Mouse (Mus musculus): ENCODE results near the gene Gm17455.

Gene Gm17455

DNA sequence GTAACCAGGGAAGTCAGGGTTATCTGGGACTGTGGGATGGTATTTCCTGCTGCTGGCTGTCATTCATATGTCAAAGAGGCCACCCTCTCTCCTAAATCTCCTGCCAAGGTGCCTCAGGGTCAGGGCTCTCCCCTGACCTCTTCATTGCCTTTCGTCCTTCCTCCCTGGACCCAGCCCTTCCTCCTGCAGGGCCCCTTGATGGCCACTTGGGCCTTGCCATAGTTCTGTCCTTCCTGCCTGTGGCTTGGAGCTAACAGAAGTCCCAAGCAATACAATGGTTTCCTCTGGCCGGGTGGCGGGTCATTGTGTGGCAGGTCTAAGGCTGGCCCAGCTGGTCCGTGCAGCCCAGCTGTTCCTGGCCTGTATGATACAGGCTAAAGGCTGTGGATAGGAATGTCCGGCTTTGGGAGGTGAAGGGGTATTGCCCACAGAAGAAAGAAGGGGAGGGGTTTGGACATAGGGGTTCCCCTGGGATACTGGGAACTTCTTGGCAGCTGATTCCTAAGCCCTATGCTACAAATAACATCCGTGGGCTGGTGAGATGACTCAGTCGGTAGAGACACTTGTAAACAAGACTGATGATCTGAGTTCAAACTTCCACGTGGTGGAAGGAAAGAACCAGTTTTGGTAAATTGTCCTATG, 25.5 kb upstream of the Gm17455 start:
- DNase-seq = peak; percentile 60 to 71

DNA sequence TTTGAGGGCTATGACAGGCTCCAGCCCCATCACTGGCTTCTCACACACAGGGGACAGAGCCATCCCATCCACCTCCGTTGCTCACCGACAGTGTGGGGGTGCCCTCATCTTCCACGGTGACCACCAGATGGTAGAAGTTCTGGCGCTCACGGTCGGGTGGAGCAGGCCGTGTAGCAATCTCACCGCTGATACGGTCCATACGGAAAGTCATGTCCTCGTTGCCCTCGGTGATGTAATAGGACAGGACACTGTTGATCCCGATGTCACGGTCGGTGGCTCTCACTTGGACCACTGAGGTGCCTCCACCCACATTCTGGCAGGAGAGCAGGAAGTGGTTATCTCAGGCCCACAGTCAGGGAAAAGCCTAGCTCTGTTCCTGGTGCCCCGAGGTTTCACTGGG, 22.8 kb upstream of the Gm17455 start:
- DNase-seq = no peak

DNA sequence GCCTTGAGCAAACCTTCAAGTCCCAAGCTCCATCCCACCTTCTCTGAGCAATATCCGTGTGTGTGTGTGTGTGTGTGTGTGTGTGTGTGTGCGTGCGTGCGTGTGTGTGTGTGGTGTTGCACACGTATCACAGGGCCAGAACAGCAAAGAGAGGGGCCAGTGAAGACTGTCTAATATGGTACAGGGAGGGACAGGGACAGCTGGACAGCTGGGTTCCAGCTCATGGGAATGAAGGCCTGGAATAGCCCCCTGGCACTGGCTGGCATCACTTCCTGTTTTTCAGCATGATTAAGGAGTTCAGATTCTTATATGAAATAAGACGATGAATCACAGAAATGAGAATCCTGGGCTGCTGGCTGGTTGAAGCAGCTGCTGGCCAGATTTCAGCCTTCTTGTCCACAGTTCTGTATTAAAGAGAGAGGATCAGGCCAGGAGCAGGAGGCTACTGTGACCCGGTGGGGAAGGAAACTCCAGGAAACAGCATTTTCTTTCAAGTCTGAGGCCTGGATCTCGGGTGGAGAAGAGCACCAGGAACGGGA, 20.0 kb upstream of the Gm17455 start:
- no peak for DNase-seq

DNA sequence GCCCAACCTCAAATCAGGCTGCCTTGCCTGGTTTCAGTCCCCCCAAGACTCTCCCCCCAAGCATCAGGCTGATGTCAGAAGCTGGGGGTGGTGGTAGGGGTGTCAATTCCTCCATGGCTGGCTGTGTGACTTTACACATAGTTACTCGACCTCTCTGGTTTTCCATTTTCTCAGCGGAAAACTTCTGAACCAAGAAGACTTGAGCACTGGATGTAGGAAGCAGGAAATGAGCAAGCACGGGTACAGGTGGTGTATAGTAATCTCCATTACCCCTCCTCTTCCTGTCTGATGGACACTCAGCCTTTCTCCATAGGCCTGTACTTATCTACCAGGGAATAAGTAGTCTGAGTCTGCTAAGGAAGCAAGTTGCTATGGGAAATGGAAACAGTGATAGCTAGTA, 19.3 kb upstream of the Gm17455 start:
- no peak for DNase-seq

DNA sequence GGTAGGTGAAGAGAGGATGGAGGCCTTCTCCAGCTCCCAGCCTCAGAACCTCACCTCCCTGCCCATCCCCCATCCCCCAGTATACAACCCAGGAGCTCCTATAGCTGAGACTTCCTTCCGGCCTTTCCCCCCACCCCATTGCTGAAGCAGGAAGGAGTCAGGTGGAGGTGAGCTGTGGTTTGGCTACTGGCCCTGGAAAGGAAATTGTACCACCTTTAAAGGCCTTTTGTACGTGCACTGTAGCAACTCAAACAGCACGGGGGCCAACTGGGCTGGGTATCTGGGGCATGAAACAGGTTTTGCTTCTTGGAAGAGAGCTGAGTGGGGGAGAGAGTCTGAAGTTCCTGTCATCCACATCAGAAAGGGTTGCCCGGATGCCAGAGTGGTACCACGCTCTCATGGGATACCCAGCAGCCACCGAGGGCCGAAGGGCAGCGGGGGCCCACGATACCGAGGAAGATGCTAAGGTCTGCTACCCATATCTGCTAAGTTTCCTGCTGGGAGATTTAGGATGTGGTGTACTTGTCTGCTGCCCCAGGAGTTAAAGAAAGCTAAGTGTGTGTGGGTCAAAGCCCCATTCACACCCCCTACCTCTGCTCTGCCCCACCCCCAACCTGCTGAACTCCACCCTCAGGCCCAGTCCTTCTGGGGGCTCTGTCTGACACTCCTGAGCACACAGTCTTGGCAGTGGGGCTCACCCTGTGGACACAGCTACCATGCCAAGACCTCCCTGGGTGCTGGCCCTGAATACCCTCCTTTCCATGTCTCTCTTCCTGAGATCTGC, 18.2 kb upstream of the Gm17455 start:
- DNase-seq = no peak

DNA sequence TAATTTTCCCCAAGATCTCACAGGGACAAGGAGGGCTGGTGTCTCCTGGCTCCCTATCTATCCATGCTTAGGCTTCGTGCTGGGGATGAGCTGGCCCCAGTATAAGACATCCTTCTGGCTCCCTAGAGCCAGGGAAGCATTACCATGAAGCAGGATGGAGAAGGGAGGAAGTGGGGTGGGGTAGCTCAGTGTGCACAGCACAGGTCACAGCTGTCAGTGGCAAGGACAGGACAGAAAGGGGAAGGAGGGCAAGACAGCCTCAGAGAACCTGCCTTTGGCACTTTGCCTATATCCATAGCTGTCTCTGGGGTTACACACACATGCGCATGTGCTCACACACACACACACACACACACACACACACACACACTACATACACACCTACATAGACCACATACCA, 11.2 kb upstream of the Gm17455 start:
- no peak for DNase-seq

DNA sequence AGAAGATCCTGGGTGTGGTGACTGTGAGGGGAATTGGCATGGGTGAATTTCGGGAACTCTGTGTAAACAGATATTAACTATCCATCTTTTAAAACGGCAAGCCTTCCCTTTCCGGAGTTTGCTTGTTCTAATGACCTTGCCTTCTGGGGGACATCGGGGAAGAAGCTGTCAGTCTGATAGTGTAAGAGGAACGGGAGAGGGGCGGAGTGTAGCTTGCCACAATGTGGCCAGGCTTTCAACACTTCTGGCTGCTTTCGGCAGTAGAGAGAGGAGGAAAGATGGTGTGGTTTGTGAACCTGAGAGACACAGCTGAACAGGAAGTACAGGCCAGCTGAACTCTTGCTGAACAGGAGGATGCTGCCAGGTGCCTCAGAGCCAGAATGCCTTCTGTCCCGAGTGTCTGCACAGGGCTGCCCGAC, 10.1 kb upstream of the Gm17455 start:
- peak in 1 of 2 experiments; percentile 22 for DNase-seq

DNA sequence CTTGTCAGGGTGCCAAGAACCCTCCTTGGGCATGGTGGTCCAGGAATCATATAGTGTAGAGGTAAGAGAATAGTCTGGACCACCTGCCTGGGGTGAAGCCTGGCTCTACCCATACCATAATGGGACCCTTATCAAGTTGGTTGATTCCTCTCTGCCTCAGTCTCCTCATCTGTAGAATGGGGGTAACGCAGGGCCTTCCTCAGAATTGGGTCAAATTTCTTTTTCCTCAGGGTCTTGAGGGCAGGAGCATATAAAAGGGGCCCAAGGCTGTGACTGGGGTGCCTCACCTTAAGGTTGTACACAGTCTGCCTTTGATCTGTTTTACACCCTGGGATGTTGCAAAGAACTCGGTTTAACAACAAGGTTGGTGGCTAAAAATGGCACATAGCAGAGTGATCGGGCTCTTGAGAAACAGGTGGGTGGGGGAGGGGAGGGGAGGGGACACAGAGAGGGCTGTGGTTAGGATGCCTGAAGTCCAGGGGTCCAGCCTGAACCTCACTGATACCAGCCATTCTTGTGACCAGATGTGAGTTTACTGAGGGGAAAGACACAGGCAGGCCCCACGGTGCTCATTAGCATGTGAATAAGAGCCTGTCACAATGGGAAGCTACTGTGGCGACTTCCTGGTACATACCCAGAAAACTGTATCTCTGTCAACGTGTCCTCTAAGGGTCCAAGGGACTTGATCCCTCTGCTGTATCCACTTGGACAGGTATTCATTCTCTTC, 9.2 kb upstream of the Gm17455 start:
- DNase-seq = no peak

DNA sequence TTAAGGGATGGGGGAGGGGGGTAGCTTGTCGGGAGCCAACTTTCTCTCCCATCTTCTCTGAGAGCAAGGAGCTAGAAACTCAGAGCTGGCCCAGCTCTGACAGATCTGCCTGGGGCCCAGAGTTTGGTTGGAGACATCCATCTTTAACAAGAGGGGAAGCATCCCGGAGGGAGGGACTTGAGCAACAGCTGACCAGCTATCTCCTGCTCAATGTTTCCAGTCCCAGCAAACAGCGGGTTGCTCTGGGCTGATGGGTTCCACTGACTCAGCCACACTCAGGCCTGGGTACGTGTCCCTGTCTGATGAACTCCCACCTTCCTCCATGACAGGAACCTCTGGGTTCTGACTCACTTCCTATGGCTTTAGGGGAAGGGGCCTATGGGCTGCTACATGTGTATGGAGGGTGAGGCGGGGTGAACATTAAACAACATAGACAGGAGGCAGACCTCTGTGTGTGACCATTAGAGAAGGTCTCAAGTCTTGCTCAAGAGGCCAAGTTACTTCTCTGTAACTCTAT, 8.6 kb upstream of the Gm17455 start:
- no peak for DNase-seq

DNA sequence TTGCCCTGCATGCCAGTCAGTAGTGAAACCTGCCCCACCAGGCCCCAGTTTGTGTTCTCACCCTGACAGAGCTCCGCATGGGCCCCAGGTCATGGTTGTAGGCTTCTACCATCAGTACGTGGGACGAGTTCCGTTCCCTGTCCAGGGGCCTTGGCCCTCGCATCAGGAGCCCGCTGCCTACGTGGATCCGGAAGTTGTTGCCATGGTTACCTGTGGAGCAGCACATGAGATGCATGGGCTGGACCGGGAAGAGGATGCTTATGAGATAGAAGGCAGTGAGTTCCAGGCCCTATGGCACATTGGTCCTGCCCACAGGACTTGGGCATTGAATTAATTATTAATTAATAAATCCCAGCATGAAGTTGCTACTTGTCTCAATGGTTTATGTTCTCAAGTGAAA, 7.9 kb upstream of the Gm17455 start:
- no peak for DNase-seq

DNA sequence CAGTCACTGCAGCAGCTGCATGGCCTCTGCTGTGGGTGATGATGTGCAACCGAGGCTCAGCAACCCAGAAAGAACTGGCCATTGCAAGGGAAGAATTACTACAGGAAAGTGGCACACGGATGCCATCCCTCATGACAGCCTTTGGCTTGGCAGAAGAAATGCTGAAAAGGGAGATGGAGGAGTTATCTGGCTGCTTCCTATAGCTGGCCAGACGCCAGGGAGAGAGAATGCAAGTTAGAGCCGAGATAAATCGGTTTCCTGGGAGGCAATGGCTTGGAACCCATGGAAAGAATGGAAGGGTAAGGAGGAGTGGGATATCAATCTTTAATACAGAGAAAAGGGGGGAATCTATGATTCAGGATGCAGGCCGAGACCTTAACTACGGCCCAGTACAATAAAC, 4.6 kb upstream of the Gm17455 start:
- DNase-seq = no peak

DNA sequence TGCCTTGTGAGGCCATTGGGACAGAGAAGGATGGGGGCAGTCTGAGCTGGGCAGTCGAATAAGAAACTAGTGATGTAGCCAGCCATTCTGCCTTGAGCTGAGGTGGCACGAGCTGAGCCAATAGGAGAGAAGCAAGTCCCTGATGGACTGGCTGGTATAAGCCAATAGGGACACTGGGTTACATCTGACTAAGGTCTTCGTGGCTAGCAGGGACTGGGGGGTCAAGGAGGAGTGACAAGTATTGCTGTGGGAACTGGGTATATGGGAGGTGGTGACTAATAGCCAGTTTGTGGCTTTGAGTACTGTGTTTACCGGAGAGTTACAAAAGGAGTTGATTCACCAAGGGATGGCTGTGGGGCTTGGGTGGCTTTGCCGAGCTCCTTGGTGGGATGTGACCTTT, 3.9 kb upstream of the Gm17455 start:
- DNase-seq = no peak

DNA sequence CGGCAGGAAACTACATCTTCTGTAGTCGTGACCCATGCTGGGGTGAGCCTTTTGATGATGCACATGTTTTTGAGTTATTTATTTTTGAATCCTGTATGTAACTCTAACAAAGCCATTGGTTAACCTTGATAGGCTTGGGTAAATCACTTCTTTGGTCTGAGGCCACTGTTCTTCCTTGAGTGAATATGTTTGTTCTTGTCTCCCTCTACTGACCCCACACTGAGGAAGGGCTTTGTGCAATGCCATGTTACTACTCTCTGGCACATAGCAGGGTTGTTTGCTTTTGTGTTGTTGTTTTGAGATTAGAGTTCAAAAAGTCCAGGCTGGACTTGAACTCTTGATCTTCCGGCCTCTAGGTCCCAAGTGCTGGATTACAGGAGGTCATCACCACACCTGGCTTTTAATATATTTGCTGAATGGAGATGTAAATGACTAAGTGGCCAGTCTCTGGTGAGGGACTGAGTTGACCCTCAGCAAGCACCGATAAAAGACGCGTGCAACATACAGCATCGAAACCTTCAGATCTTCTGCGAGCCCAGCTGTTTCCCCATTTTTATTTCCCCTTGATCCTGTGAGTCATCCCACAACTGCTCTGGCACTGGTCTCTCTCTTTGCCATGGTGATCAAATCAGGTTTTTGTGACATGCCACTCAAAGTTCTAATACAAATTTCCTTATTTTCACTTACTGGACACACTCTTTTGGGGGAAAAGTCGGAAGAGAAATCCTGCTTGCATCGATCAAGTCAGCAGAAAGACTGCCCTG, 1.3 kb upstream of the Gm17455 start:
- no peak for DNase-seq

DNA sequence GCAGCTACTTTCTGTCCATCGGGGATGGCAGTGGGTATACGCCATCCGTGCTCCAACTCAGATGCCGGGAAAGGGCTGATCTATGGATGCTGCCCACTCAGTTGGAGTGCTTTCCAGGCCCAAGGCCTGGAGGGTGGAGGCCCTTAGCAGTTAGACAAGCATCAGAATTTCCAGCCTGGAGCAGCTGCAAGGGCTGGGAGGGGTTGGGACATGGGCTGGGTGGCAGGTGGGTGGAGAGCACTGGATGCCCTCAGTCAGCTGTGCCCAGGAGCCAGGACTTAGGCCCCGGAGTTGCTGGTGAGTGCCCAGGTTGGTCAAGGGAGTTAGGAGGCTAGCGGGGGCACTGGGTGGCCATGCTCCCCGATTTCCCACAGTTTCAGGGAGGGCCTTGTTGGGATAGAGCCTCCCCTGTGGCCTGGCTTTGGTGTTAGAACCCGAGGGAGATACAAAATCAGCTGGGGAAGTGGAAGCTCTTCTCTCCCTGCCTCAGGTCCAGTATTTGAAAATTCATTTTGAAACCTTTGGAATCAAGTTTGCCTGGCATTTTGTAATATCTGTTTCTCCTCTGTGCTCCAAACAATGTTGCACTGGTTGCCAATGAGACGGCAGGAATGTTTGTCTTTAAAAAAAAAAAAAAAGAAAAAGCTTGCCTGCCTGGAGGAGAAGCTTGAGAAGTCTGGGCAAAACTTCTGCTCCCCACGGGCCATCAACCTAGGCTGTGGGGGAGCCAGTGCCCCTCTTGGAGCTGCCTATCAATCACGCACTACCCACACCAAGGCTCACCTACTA, 1.2 kb downstream of the Gm17455 start:
- DNase-seq = no peak

DNA sequence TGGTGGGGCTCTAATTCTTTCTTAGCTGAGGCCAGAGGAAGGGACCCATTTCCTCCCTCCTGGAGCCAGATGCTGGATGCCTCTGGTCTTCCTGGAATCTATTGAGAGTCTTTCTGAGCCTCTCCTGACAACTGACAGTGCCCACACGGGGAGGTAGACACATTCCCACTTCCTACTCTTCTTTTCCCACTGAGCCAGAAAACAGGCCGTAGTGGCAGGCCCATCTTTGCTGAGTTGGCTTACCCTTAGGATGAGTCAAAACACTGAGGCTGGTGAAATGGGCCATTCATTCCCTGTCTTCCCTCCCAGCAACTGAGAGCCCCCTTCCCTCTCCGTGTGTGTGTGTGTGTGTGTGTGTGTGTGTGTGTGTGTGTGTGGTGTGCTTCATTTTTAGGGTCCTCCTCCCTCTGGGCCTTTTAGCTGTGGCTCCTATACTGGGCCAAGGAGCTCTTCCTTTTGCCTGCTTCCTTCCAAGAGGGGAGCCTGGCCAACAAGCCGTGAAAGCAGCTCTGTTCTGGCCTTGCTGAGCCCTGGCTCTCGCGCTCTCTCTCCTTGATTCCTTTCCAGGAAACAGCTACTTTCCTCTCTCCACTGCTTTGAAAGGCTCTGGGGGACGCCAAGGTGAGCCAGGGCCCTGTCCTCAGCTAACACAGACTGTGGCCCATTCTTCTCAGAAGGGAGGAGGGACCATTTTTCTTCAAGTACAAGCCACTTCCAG, 6.1 kb downstream of the Gm17455 start:
- DNase-seq = no peak

DNA sequence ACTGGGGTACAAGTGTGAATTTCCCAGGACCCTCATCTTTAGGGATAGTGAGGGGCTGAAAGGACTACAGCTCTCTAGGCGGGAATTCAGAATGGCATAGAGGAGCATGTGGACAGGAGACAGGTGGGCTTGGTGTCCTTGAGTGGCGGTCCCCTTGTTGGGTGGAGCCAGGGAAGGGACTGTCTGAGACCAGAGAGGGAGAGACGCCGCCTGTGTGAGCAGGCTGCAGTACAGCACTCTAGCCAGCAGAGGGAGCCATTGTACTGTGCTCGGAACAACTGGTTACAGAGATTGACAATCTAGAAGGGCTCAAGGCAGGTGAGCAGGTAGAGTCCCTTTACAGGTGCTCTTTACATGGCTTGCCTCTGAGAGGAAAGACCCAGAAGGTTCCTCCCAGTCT, 8.3 kb downstream of the Gm17455 start:
- DNase-seq = peak; percentile 51 to 82

DNA sequence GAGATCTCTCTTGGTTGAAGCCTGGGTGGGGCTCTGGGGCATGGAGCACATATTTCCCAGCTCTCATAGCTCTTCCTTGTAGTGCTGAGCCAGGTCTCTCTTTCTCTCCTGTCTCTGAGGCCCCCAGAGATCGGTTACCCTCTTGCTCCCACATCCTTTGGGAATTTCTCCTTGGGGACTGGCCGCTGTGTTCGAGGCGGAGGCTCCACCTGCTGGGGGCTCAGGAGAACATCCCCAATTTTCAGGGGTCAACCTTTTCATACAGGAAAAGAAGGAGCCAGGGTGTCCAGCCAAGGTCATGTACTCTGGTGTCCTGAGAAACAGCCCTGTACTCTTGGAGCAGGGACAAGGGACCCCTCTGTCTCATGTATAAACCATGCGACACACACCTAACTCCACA, 12.3 kb downstream of the Gm17455 start:
- no peak for DNase-seq

DNA sequence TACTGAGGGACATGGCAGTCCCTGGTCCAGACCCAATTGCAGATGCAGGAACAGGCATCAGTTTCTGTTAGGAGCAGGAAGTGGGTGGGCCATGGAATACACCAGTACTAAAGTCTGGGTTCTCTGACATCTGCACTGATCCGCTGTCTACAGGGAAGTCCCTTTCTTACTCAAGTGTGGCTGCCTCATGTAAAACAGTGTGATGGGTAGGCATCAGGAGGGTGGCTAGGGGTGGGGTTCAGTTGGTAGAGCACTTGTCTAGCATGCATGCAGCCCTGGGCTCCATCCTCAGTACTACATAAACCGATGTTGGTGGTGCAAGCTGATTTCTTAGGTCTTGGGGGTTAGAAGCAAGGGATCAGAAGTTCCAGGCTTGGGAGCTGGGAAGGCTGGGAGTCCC, 14.2 kb downstream of the Gm17455 start:
- no peak for DNase-seq

DNA sequence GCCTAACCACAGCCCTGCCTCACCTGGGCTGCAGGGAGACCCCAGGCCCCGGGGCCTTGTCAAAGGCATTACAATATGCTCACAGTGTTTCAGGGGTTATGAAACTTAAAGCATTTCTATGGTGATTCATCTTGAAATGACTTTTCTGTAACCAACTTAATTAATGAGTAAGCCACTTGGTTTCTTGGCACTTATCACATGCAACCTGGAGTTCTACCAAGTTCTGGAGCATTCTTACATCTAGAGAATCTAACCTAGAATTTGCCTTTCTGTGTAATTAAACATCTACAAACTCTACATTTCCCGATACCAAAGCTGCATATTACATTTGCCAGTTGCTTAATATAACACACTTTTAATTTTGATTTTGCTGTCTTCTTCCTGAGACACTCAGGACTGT, 17.5 kb downstream of the Gm17455 start:
- peak; percentile 14 to 35 for DNase-seq

DNA sequence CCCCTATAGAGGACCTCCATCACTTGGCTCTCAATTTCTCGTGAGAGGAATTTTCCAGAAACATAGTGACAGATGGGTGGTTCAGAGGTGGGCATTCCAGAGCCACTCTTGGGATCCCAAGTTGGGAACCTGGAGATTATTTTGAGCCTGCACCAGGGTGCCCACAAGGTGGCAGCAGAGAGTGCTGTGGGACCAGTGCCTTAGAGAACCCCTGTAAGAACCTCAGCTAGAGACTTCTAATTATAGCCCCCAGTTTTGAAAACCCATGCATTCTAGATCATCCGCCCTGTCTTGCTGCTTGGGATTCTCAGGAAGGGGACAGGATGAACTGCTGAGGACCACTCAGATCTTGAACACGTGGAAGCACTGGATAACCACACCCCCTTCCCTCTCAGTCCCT, 18.6 kb downstream of the Gm17455 start:
- DNase-seq = peak; percentile 59 to 86

DNA sequence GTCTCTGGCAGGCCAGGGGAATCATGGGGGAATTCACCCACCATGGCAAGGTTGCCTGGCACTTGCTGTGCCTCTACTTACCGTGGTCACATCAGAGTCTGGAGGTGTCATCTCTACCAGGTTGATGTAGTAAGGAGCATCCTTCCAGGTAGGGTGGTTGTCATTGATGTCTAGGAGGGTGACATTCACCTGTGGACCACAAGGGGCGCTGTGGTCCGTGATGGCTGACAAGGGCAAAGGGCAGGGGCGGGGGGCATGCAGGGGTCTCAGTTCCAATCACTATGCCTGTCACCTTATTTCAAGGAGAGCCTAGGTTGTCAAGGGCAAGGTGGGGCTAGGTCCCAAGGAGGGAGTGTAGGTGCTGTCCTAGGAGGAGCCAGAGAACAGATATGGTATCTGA, 20.1 kb downstream of the Gm17455 start:
- DNase-seq = no peak

Measured in kidney, postnatal 36 days (tissue).